Mouse (Mus musculus) splenic B cell, adult 2 months (primary cell): Measurements from ENCODE around the gene Rab11fip4.

Experiments used
- DNase-seq: peaks from one replicate; pipeline ENCODE4 v3.0.0-alpha.2; 2011; ENCODE audit warnings: low read depth, low spot score
- H3K27me3 ChIP-seq: 2 replicates; pipeline ENCODE4 v1.6.1; 2012; ENCODE audit warnings: mild to moderate bottlenecking, low read length, moderate library complexity, mixed read lengths; ENCODE audit not compliant: control insufficient read depth, poor library complexity, insufficient read depth, severe bottlenecking
- H3K36me3 ChIP-seq: 2 replicates; pipeline ENCODE4 v1.6.1; 2012; ENCODE audit warnings: mild to moderate bottlenecking, low read length, moderate library complexity, mixed read lengths; ENCODE audit not compliant: control insufficient read depth, poor library complexity, insufficient read depth, severe bottlenecking

Gene Rab11fip4

DNA sequence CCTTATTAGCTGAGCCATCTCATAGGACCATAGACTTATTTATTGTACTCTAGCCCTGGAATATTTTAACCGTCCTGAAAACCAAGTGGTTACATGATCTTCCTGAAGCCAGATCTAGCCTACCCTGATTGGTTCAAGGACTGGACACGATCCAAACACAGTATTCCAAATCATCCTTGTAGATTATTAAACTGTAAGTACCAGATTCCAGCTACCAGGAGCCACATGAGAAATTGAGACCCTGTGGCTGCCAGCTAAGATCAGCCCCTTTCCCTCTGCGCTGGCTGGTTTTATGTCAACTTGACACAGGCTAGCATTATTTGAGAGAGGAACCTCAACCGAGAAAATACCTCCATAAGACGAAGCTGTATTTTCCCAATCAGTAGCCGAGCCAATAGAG lies 142.0 kb downstream of the Rab11fip4 start:
- no peaks in the 10 kb centered on the region for H3K27me3 ChIP-seq
- no peak for DNase-seq
- no peaks in the 10 kb centered on the region for H3K36me3 ChIP-seq

- DNase-seq, result no peak
- no peaks in the 10 kb centered on the region for H3K36me3 ChIP-seq
- H3K27me3 ChIP-seq, result no peaks in the 10 kb centered on the region
These were observed 145.4 kb downstream of the Rab11fip4 start for GRCm38 (mm10) chr11:79736232-79737006.

GRCm38 (mm10) chr11:79737126-79737697 lies 146.2 kb downstream of the Rab11fip4 start:
- Histone ChIP-seq H3K27me3 (no peaks in the 10 kb centered on the region), H3K36me3 (no peaks in the 10 kb centered on the region)
- no peak for DNase-seq

DNA sequence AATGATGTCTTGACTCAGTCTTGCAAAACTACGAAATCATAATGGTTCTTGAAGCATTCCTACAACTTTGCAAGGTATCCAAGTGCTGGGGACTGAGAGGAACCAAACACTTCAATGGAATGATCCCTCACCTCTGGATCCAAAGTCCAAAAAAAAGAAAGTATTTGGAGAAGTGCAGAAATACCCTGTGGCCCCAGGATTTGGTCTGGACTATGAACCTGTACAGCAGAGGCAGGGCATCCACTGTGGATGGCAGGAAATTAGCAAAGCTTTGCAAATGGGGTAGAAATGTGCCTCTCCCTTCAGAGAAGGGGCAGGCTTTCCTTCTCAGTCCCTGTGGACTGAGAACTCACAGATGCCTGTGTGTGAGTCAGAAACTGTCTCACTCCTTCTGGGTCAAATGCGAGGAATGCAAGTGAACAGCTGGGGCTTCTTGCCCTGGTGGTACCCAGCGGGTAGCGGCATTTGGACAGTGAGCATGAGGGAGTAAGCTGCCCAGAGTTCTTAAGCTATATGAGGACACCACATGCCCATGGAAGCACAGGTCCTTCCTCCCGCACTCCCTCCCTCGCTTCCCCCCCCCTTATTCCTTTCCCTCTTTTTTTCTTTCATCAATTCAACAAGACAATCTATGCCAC lies 147.0 kb downstream of the Rab11fip4 start:
- H3K27me3 ChIP-seq, result no peaks in the 10 kb centered on the region
- DNase-seq, result no peak
- no peaks in the 10 kb centered on the region for H3K36me3 ChIP-seq

- Histone ChIP-seq H3K36me3 (no peaks in the 10 kb centered on the region), H3K27me3 (no peaks in the 10 kb centered on the region)
- peak; percentile 18 for DNase-seq
These were observed 147.9 kb downstream of the Rab11fip4 start for GRCm38 (mm10) chr11:79738725-79739558.

- DNase-seq, result no peak
- Histone ChIP-seq H3K36me3 (no peaks in the 10 kb centered on the region), H3K27me3 (no peaks in the 10 kb centered on the region)
These were observed 149.9 kb downstream of the Rab11fip4 start for GRCm38 (mm10) chr11:79740740-79741512.

- no peaks in the 10 kb centered on the region for H3K36me3 ChIP-seq
- DNase-seq, result no peak
- H3K27me3 ChIP-seq, result no peaks in the 10 kb centered on the region
These were observed 155.6 kb downstream of the Rab11fip4 start for GRCm38 (mm10) chr11:79746552-79747102.
